Mouse (Mus musculus): ENCODE results near the gene Strip1. TPM values are rescaled to one million over a fixed set of nuclear protein-coding genes. Genes with fewer than 3 reads are reported as not detected.

The Strip1 gene
- total and polyA plus RNA-seq, 2 experiments, result 6.0 to 23.8 TPM

DNA sequence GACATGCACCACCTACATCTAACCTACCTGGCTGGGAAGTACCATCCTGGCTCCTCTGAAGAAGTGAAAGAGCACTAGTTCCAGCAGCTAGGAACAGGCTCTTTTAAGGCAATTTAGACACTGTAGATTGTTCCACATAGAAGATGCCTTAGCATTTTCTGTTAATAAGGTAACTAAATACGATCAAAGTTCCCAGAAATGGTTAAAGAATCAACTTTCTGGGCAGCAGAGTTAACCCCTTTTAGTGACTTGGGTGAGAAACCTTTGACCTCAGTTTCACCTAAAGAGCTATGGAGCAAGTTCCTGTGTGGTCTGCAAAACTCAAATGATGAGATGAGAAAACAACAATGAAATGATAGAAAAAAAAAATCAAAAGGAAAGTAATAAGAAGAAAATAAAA lies 33.1 kb upstream of the Strip1 start:
- Histone ChIP-seq H3K79me2 (ENCODE audit: control insufficient read depth, insufficient read depth, low read length) (no peaks in the 10 kb centered on the region), H3K36me3 (ENCODE audit: control insufficient read depth, insufficient read depth, low read length) (peaks cover 81% of the 10 kb centered on the region), H3K27me3 (ENCODE audit: control insufficient read depth, insufficient read depth, low read length) (no peaks in the 10 kb centered on the region), H3K4me3 (ENCODE audit: insufficient read depth, low read depth, low read length) (no peak overlapping the region), H3K4me1 (ENCODE audit: control insufficient read depth, insufficient read depth, low read length) (no peaks in the 10 kb centered on the region), H3K27ac (replicated peaks; ENCODE audit: insufficient read depth, low read depth, low read length) (no peak overlapping the region), H3K9ac (ENCODE audit: low read depth, low read length) (no peak overlapping the region)
- 84% methylated on average over 1 of the region's 1 CpGs for WGBS
- DNase-seq (ENCODE audit: extremely low read depth, low read depth, low spot score), result no peak
- TF ChIP-seq CTCF (IDR thresholded peaks at IDR 0.05; ENCODE audit: low read depth, low read length) (no peak), POLR2A (IDR thresholded peaks at IDR 0.05; ENCODE audit: extremely low read depth, insufficient read depth, low read length) (no peak)

DNA sequence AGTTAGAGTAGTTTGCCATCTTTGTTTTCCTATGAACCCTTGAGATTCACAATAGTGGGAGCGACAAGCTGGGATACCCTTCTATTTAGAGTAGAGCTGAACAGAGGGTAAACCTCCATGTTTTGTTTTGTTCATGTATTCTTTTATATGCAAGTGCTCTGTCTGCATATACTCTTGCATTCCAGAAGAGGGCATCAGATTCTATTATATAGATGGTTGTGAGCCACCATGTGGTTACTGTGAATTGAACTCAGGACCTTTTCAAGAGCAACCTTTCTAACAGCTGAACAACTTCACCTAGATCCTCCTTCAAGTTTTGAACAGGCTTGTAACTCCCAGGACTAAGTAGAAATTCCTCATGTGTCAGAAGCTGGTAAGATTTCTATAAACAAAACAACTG lies 27.5 kb upstream of the Strip1 start:
- 93% methylated on average over 1 of the region's 1 CpGs for WGBS
- TF ChIP-seq POLR2A (IDR thresholded peaks at IDR 0.05; ENCODE audit: extremely low read depth, insufficient read depth, low read length) (no peak), CTCF (IDR thresholded peaks at IDR 0.05; ENCODE audit: low read depth, low read length) (0 out of 2 replicates have a peak, but pooled peaks have one; percentile 15)
- peak; percentile 18 for DNase-seq (ENCODE audit: extremely low read depth, low read depth, low spot score)
- Histone ChIP-seq H3K4me1 (ENCODE audit: control insufficient read depth, insufficient read depth, low read length) (no peaks in the 10 kb centered on the region), H3K4me3 (ENCODE audit: insufficient read depth, low read depth, low read length) (no peak overlapping the region), H3K27ac (replicated peaks; ENCODE audit: insufficient read depth, low read depth, low read length) (no peak overlapping the region), H3K9ac (ENCODE audit: low read depth, low read length) (no peak overlapping the region), H3K79me2 (ENCODE audit: control insufficient read depth, insufficient read depth, low read length) (no peaks in the 10 kb centered on the region), H3K36me3 (ENCODE audit: control insufficient read depth, insufficient read depth, low read length) (peaks cover 32% of the 10 kb centered on the region), H3K27me3 (ENCODE audit: control insufficient read depth, insufficient read depth, low read length) (no peaks in the 10 kb centered on the region)

DNA sequence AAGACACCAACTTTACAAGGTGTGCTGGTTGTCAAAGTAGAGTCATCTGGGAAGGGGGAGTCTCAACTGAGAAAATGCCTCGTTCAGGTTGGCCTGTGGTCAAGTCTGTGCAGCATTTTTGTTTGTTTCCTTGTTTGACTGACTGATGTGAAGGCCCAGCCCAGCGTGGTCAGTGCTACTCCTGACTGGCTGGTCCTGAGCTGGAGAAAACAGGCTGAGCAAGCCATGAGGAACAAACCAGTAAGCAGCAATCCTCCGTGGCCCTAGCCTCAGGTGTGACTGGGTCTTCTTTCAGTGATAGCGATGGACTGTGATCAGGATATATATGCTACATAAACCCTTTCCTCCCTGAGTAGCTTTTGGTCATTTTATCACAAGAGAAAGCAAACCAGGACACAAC lies 25.4 kb upstream of the Strip1 start:
- TF ChIP-seq POLR2A (IDR thresholded peaks at IDR 0.05; ENCODE audit: extremely low read depth, insufficient read depth, low read length) (no peak), CTCF (IDR thresholded peaks at IDR 0.05; ENCODE audit: low read depth, low read length) (no peak)
- no peaks in the 10 kb centered on the region for H3K79me2 ChIP-seq (ENCODE audit: control insufficient read depth, insufficient read depth, low read length)
- H3K4me1 ChIP-seq (ENCODE audit: control insufficient read depth, insufficient read depth, low read length), result no peaks in the 10 kb centered on the region
- H3K27me3 ChIP-seq (ENCODE audit: control insufficient read depth, insufficient read depth, low read length), result no peaks in the 10 kb centered on the region
- no peak overlapping the region for H3K27ac ChIP-seq (replicated peaks; ENCODE audit: insufficient read depth, low read depth, low read length)
- no peak overlapping the region for H3K4me3 ChIP-seq (ENCODE audit: insufficient read depth, low read depth, low read length)
- peaks cover 20% of the 10 kb centered on the region; the same call in 1 of the 2 replicates for H3K36me3 ChIP-seq (ENCODE audit: control insufficient read depth, insufficient read depth, low read length)
- WGBS, result 56% methylated on average over 4 of the region's 4 CpGs
- DNase-seq (ENCODE audit: extremely low read depth, low read depth, low spot score), result no peak
- no peak overlapping the region for H3K9ac ChIP-seq (ENCODE audit: low read depth, low read length)

DNA sequence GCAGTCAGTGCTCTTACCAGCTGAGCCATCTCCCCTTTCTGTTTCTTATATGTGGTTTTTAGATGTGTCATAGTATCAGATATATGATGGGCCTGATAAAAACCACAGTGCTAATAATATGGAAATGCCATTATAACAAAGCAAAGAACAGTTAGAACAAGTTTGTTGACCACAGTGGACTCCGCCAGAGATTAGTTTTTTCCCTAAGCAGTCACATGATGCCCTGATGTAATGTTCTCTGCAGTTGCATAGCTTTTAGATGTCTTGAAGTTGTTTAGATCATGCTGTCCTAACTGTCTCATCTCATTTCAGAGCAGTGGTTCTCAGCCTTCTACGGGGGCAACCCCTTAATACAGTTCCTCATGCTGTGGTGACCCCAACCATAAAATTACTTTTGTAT lies 24.7 kb upstream of the Strip1 start:
- 96% methylated on average over 2 of the region's 2 CpGs for WGBS
- TF ChIP-seq CTCF (IDR thresholded peaks at IDR 0.05; ENCODE audit: low read depth, low read length) (no peak), POLR2A (IDR thresholded peaks at IDR 0.05; ENCODE audit: extremely low read depth, insufficient read depth, low read length) (no peak)
- no peaks in the 10 kb centered on the region for H3K4me1 ChIP-seq (ENCODE audit: control insufficient read depth, insufficient read depth, low read length)
- no peak overlapping the region for H3K4me3 ChIP-seq (ENCODE audit: insufficient read depth, low read depth, low read length)
- H3K79me2 ChIP-seq (ENCODE audit: control insufficient read depth, insufficient read depth, low read length), result no peaks in the 10 kb centered on the region
- H3K9ac ChIP-seq (ENCODE audit: low read depth, low read length), result no peak overlapping the region
- no peak for DNase-seq (ENCODE audit: extremely low read depth, low read depth, low spot score)
- H3K27me3 ChIP-seq (ENCODE audit: control insufficient read depth, insufficient read depth, low read length), result no peaks in the 10 kb centered on the region
- H3K36me3 ChIP-seq (ENCODE audit: control insufficient read depth, insufficient read depth, low read length), result peaks cover 16% of the 10 kb centered on the region; the same call in 1 of the 2 replicates
- no peak overlapping the region for H3K27ac ChIP-seq (replicated peaks; ENCODE audit: insufficient read depth, low read depth, low read length)

DNA sequence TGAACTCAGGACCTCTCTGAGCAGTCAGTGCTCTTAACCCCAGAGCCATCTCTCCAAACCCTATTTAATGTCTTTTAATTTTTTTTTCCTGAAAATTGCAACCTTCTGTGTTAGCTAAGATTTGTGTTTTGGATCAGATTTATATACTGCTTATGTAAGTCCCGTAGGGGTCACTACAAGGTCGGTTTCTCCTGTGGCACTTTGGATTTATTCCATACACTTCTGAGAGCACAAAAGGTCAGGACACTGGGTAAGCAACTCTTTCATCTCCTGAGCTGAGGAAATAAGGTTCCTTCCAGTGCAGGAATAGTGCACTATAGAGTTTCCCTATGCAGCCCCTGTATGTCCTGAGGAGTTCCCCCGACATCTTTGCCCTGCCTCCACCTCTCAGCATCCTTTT lies 24.0 kb upstream of the Strip1 start:
- TF ChIP-seq POLR2A (IDR thresholded peaks at IDR 0.05; ENCODE audit: extremely low read depth, insufficient read depth, low read length) (no peak), CTCF (IDR thresholded peaks at IDR 0.05; ENCODE audit: low read depth, low read length) (no peak)
- no peaks in the 10 kb centered on the region for H3K4me1 ChIP-seq (ENCODE audit: control insufficient read depth, insufficient read depth, low read length)

DNA sequence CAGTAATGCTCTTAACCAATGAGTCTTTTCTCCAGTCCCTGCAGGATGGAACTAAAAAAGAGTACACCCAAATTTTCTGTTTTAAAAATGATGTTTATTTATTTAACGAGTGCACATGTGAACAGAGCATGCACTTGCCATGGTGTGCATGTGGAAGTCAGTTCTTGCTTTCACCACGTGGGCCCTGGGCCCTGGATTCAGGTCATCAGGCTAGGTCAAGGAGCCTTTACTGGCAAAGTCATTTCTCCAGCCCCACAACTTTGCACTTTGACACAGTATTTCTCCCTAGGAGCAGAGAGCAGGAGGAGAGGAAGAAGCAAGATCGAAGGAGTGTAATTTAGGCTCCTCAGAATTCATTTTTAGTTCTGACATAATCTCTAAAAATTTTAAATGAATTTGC lies 23.4 kb upstream of the Strip1 start:
- H3K79me2 ChIP-seq (ENCODE audit: control insufficient read depth, insufficient read depth, low read length), result no peaks in the 10 kb centered on the region
- DNase-seq (ENCODE audit: extremely low read depth, low read depth, low spot score), result peak; percentile 46
- 65% methylated on average over 3 of the region's 3 CpGs for WGBS

More for the DNA sequence above, 24.0 kb upstream of the Strip1 start:
- Histone ChIP-seq H3K27ac (replicated peaks; ENCODE audit: insufficient read depth, low read depth, low read length) (no peak overlapping the region), H3K79me2 (ENCODE audit: control insufficient read depth, insufficient read depth, low read length) (no peaks in the 10 kb centered on the region), H3K27me3 (ENCODE audit: control insufficient read depth, insufficient read depth, low read length) (no peaks in the 10 kb centered on the region), H3K9ac (ENCODE audit: low read depth, low read length) (no peak overlapping the region), H3K4me3 (ENCODE audit: insufficient read depth, low read depth, low read length) (no peak overlapping the region), H3K36me3 (ENCODE audit: control insufficient read depth, insufficient read depth, low read length) (peaks cover 10% of the 10 kb centered on the region; the same call in 1 of the 2 replicates)
- WGBS, result 68% methylated on average over 3 of the region's 3 CpGs
- DNase-seq (ENCODE audit: extremely low read depth, low read depth, low spot score), result peak; percentile 31

More for the DNA sequence above, 23.4 kb upstream of the Strip1 start:
- Histone ChIP-seq H3K27ac (replicated peaks; ENCODE audit: insufficient read depth, low read depth, low read length) (no peak overlapping the region), H3K4me1 (ENCODE audit: control insufficient read depth, insufficient read depth, low read length) (no peaks in the 10 kb centered on the region), H3K36me3 (ENCODE audit: control insufficient read depth, insufficient read depth, low read length) (peaks cover 4% of the 10 kb centered on the region; the same call in 1 of the 2 replicates), H3K27me3 (ENCODE audit: control insufficient read depth, insufficient read depth, low read length) (no peaks in the 10 kb centered on the region), H3K9ac (ENCODE audit: low read depth, low read length) (no peak overlapping the region), H3K4me3 (ENCODE audit: insufficient read depth, low read depth, low read length) (no peak overlapping the region)
- TF ChIP-seq CTCF (IDR thresholded peaks at IDR 0.05; ENCODE audit: low read depth, low read length) (no peak), POLR2A (IDR thresholded peaks at IDR 0.05; ENCODE audit: extremely low read depth, insufficient read depth, low read length) (no peak)

Data from liver, adult 2 months (tissue).